Mouse (Mus musculus) ES-E14 (cell line): ENCODE results near the gene Mfsd4a.

Experiments
- HCFC1 ChIP-seq: IDR thresholded peaks from 2 replicates; pipeline ENCODE4 v1.6.1; 2012; ENCODE audit warnings: low read length, inconsistent platforms, borderline replicate concordance; ENCODE audit not compliant: insufficient read depth
- MAFK ChIP-seq: IDR thresholded peaks from 2 replicates; pipeline ENCODE4 v1.6.1; 2014; ENCODE audit warnings: mild to moderate bottlenecking, low read depth, low read length, inconsistent platforms; ENCODE audit not compliant: insufficient read depth

DNA sequence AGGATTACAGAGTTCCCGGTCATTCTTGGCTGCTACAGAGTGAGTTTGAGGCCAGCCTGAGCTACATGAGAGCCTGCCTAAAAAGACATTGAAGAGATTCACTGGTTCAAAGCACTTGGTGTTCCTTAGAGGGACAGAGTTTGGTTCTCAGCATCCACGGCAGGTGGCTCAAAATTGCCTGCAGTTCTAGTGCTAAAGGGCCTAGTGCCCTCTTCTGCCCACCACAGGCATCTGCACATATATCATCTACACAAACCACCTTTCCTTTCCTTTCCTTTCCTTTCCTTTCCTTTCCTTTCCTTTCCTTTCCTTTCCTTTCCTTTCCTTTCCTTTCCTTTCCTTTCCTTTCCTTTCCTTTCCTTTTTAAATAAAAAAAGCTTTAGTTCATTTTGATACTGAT is 37.3 kb downstream of the Mfsd4a start:
- no peak for TF ChIP-seq MAFK
- no peak for TF ChIP-seq HCFC1
